Mouse (Mus musculus): Measurements from ENCODE around the gene B4galt4. TPM values are rescaled to one million over a fixed set of nuclear protein-coding genes. Genes with fewer than 3 reads are reported as not detected.

Gene B4galt4
- polyA plus RNA-seq, 1 experiment from 2014 or later = 32.2 TPM

DNA sequence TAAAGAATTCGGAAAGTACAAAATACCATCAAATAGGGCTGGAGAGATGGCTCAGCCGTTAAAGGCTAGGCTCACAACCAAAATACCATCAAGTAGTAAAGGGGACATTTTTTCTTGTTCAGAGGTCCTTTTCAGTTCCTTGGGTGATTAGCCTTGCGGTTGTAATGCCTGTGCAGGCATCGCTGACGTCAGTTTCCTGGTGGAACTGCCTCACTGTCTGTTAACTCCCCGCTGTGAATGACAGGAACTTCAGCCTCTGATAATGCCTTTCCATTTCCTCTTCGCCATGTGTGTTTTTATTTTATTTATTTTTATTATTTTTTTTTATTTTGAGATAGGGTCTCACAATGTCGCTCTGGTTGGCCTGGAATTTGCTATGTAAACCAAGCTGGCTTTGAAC lies 11.1 kb upstream of the B4galt4 start:
- no peak for ATAC-seq (ENCODE audit: insufficient number of reproducible peaks, insufficient read depth, low FRiP score, low TSS enrichment)
- 48% methylated on average over 8 of the region's 8 CpGs for WGBS
- no peak overlapping the region for H3K27ac ChIP-seq

DNA sequence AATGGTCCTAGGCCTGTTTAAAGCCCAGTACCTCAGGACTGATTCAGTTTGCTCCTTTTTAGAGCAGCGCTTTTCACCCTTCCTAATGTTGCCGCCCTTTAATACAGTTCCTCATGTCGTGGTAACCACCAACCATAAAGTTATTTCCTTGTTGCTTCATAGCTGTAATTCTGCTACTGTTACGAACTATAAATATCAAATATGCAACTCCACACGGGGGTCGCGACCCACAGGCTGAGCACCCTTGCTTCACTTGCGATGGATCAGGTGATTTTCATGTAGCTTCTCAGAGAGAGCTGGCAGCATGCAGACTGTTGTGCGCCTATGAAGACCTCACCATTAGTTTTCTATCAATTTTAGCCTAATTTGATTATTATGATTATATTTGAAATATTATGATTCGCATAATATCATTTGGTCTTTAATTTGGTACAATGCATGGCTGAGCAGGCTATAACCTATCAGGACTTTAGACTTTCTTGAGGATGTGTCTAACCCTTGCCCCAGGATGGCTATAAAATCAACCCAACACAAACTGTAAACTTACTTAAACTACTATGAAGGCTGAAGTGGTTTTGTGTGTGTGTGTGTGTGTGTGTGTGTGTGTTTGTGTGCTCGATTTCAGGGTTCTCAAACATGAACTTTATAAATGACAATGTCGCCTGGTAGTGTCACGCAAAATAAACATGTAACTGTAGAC lies 710 bp upstream of the B4galt4 start:
- Histone ChIP-seq H3K4me1 (0 out of 2 replicates have a peak, but pooled peaks cover 8% of the 10 kb centered on the region), H3K27ac (no peak overlapping the region; the same call in 1 of the 2 replicates), H3K36me3 (no peaks in the 10 kb centered on the region), H3K27me3 (no peaks in the 10 kb centered on the region), H3K4me2 (replicated peaks) (peak overlapping the region; percentile 67), H3K9me3 (no peaks in the 10 kb centered on the region), H3K9ac (no peak overlapping the region), H3K4me3 (peak overlapping the region; percentile 62)
- 77% methylated on average over 13 of the region's 13 CpGs for WGBS
- ATAC-seq (ENCODE audit: insufficient number of reproducible peaks, insufficient read depth, low FRiP score, low TSS enrichment) = no peak

More for the DNA sequence above, 11.1 kb upstream of the B4galt4 start:
- Histone ChIP-seq H3K9me3 (no peaks in the 10 kb centered on the region), H3K4me2 (replicated peaks) (no peak overlapping the region), H3K9ac (no peak overlapping the region), H3K27me3 (no peaks in the 10 kb centered on the region), H3K36me3 (no peaks in the 10 kb centered on the region), H3K4me1 (0 out of 2 replicates have a peak, but pooled peaks cover 2% of the 10 kb centered on the region), H3K4me3 (no peak overlapping the region)

DNA sequence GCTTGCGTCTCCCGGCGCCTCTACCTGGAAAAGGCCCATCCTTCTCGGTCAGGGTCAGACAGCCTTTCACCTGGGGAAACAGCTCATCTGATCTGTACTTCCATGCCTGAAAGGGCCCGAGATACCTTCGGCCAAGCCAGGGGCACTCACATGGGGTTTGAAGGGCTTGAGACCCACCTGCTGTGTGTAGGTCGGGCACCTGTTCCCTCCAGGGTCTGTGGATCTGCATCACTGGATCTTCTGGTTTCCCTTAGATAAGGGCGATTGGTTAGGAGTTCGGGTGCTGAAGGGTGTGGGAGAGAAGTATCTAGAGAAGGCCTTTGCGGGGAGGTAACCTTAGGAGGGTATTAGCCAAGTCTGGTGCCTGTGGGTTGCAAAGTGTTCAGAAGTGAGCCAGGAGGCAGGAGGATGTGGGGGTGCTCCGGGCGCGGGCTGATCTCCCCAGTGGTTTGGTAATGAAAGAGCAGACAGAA lies 631 bp downstream of the B4galt4 start:
- no peaks in the 10 kb centered on the region for H3K36me3 ChIP-seq
- H3K27ac ChIP-seq = peak overlapping the region; percentile 82
- H3K27me3 ChIP-seq = no peaks in the 10 kb centered on the region
- peak overlapping the region; percentile 62 for H3K4me3 ChIP-seq
- H3K4me1 ChIP-seq = 0 out of 2 replicates have a peak, but pooled peaks cover 8% of the 10 kb centered on the region
- H3K9me3 ChIP-seq = no peaks in the 10 kb centered on the region
- under 1% methylated on average over 13 of the region's 13 CpGs for WGBS
- peak overlapping the region; percentile 74 for H3K9ac ChIP-seq
- ATAC-seq (ENCODE audit: insufficient number of reproducible peaks, insufficient read depth, low FRiP score, low TSS enrichment) = peak; percentile 59
- peak overlapping the region; percentile 67 for H3K4me2 ChIP-seq (replicated peaks)

GRCm38 (mm10) chr16:38743941-38744673 lies 2.0 kb downstream of the B4galt4 start:
- Histone ChIP-seq H3K36me3 (no peaks in the 10 kb centered on the region), H3K4me3 (no peak overlapping the region), H3K9ac (no peak overlapping the region), H3K4me1 (0 out of 2 replicates have a peak, but pooled peaks cover 8% of the 10 kb centered on the region), H3K27ac (no peak overlapping the region), H3K9me3 (no peaks in the 10 kb centered on the region), H3K27me3 (no peaks in the 10 kb centered on the region), H3K4me2 (replicated peaks) (no peak overlapping the region)
- ATAC-seq (ENCODE audit: insufficient number of reproducible peaks, insufficient read depth, low FRiP score, low TSS enrichment) = no peak
- 82% methylated on average over 10 of the region's 10 CpGs for WGBS

- ATAC-seq (ENCODE audit: insufficient number of reproducible peaks, insufficient read depth, low FRiP score, low TSS enrichment) = no peak
- H3K27ac ChIP-seq = no peak overlapping the region
- H3K4me2 ChIP-seq (replicated peaks) = no peak overlapping the region
- H3K9me3 ChIP-seq = no peaks in the 10 kb centered on the region
- H3K27me3 ChIP-seq = no peaks in the 10 kb centered on the region
- no peak overlapping the region for H3K9ac ChIP-seq
- no peak overlapping the region for H3K4me3 ChIP-seq
- WGBS = 56% methylated on average over 6 of the region's 6 CpGs
- peaks cover 20% of the 10 kb centered on the region for H3K4me1 ChIP-seq
- H3K36me3 ChIP-seq = no peaks in the 10 kb centered on the region
These were observed 8.7 kb downstream of the B4galt4 start for GRCm38 (mm10) chr16:38750803-38751202.

DNA sequence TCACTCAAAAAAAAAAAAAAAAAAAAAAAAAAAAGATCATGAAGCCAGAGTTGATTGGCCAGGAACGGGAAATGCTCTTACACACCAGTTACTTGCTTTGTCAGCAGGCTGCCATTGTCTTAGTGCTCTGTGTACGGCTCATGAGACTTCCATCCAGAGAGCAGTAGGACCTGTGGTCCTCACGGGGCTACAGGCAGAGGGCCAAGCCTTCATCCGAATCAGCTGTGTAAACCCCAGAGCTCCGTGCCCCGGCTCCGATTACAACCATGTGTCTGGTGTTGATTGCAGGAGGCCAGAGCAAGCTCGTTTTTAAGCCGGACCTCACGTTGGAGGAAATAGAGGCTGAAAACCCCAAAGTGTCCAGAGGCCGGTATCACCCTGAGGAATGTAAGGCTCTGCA lies 11.6 kb downstream of the B4galt4 start:
- WGBS = 21% methylated on average over 11 of the region's 11 CpGs
- Histone ChIP-seq H3K9ac (no peak overlapping the region), H3K4me2 (replicated peaks) (no peak overlapping the region), H3K27me3 (no peaks in the 10 kb centered on the region), H3K9me3 (no peaks in the 10 kb centered on the region), H3K4me1 (peaks cover 28% of the 10 kb centered on the region), H3K4me3 (no peak overlapping the region), H3K27ac (peak overlapping the region; percentile 50; the same call in 1 of the 2 replicates), H3K36me3 (peaks cover 5% of the 10 kb centered on the region; the same call in 1 of the 2 replicates)
- peak; percentile 75 for ATAC-seq (ENCODE audit: insufficient number of reproducible peaks, insufficient read depth, low FRiP score, low TSS enrichment)

- no peaks in the 10 kb centered on the region for H3K9me3 ChIP-seq
- no peak overlapping the region for H3K4me2 ChIP-seq (replicated peaks)
- H3K27ac ChIP-seq = 0 out of 2 replicates have a peak overlapping the region, but pooled peaks have one; percentile 47
- 41% methylated on average over 7 of the region's 7 CpGs for WGBS
- H3K9ac ChIP-seq = no peak overlapping the region
- H3K4me3 ChIP-seq = no peak overlapping the region
- peaks cover 30% of the 10 kb centered on the region for H3K4me1 ChIP-seq
- peaks cover 10% of the 10 kb centered on the region for H3K36me3 ChIP-seq
- no peak for ATAC-seq (ENCODE audit: insufficient number of reproducible peaks, insufficient read depth, low FRiP score, low TSS enrichment)
- H3K27me3 ChIP-seq = no peaks in the 10 kb centered on the region
These were observed 13.6 kb downstream of the B4galt4 start for GRCm38 (mm10) chr16:38755452-38756176.

DNA sequence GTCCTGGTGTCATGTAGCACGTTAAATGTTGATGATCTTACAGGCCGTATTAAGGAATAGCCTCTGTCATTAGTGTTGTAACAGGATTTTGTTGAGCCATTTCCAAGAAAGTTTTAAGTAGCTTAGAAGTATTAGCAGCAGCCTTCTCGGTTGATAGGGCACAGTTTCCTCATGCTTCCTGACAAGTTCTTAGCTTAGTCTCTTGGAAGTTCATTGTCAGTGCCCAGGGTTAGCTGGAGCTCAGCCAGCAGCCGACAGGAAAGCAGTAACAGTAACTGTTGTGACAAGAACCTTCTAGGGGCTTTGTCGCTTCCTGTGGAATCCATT lies 14.1 kb downstream of the B4galt4 start:
- no peaks in the 10 kb centered on the region for H3K27me3 ChIP-seq
- peaks cover 30% of the 10 kb centered on the region for H3K4me1 ChIP-seq
- no peak for ATAC-seq (ENCODE audit: insufficient number of reproducible peaks, insufficient read depth, low FRiP score, low TSS enrichment)
- no peak overlapping the region for H3K4me3 ChIP-seq
- WGBS = 31% methylated on average over 5 of the region's 5 CpGs
- peak overlapping the region; percentile 58; the same call in 1 of the 2 replicates for H3K27ac ChIP-seq
- H3K4me2 ChIP-seq (replicated peaks) = no peak overlapping the region
- no peak overlapping the region for H3K9ac ChIP-seq
- H3K36me3 ChIP-seq = peaks cover 10% of the 10 kb centered on the region
- no peaks in the 10 kb centered on the region for H3K9me3 ChIP-seq

DNA sequence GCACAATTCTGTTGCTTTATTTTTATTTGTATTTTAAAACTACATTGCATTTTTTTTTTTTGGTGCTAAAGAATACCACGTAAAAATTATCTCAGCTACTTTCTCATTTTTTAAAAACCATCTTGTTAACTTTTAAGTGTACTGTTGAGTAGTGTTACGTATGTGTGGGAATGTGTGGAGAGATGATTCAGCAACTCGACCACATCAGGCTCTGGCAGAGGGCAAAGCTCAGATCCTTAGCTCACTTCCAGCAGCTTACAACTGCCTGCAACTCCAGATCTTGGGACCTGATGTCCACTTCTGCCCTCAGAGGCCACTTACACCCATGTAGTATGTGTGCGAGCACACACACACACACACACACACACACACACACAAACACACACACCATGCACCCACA lies 14.5 kb downstream of the B4galt4 start:
- WGBS = 84% methylated on average over 4 of the region's 4 CpGs
- H3K4me1 ChIP-seq = peaks cover 30% of the 10 kb centered on the region
- peaks cover 10% of the 10 kb centered on the region for H3K36me3 ChIP-seq
- H3K9ac ChIP-seq = no peak overlapping the region
- no peak overlapping the region for H3K4me2 ChIP-seq (replicated peaks)
- no peak for ATAC-seq (ENCODE audit: insufficient number of reproducible peaks, insufficient read depth, low FRiP score, low TSS enrichment)
- no peak overlapping the region; the same call in 1 of the 2 replicates for H3K27ac ChIP-seq
- H3K4me3 ChIP-seq = no peak overlapping the region
- no peaks in the 10 kb centered on the region for H3K9me3 ChIP-seq
- H3K27me3 ChIP-seq = no peaks in the 10 kb centered on the region

- Histone ChIP-seq H3K4me2 (replicated peaks) (no peak overlapping the region), H3K36me3 (peaks cover 15% of the 10 kb centered on the region), H3K9me3 (no peaks in the 10 kb centered on the region), H3K4me3 (no peak overlapping the region), H3K27ac (no peak overlapping the region), H3K27me3 (no peaks in the 10 kb centered on the region), H3K9ac (no peak overlapping the region), H3K4me1 (peaks cover 29% of the 10 kb centered on the region)
- ATAC-seq (ENCODE audit: insufficient number of reproducible peaks, insufficient read depth, low FRiP score, low TSS enrichment) = no peak
- WGBS = 95% methylated on average over 19 of the region's 19 CpGs
These were observed 15.6 kb downstream of the B4galt4 start for GRCm38 (mm10) chr16:38757626-38758025.

DNA sequence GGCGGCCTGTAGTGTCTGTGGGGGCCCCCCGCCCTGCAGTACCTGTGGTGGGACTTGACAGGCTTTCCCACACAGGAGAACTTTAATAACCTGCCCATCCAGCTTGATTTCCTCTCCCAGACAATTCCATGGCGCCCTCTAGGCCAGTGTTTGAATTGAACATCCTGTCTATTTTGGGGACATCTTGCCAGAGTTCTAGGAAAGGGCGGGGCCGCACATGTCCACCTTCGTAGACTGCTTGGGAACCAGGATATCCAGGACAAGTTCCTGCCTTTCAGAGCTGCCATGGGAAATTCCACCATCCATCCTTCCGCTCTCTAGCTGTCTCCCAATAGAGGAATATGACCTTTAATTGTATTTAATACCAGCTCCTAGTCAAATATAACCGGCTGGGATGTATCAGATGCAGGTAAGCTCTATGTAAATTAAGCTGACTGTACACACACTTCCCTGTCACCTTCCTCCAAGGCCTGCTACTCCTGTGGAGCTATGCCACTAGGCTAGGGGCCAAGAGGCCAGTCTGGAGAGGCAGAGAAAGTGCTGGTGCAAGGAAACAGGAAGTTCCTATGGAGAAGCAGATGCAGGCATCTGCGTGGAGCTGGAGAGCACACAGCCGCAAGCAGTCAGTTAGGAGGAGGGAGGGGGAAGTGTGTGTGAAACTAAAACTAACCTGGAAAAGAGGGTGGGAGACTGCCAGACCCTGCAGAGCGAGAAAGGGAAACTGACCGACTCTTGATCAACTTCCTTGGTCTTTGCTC lies 16.2 kb downstream of the B4galt4 start:
- Histone ChIP-seq H3K9me3 (no peaks in the 10 kb centered on the region), H3K9ac (no peak overlapping the region), H3K4me3 (no peak overlapping the region), H3K36me3 (peaks cover 15% of the 10 kb centered on the region), H3K27me3 (no peaks in the 10 kb centered on the region), H3K27ac (0 out of 2 replicates have a peak overlapping the region, but pooled peaks have one; percentile 23), H3K4me1 (peaks cover 23% of the 10 kb centered on the region), H3K4me2 (replicated peaks) (no peak overlapping the region)
- no peak for ATAC-seq (ENCODE audit: insufficient number of reproducible peaks, insufficient read depth, low FRiP score, low TSS enrichment)
- WGBS = 75% methylated on average over 12 of the region's 12 CpGs
